Mouse (Mus musculus) embryo, embryonic 11.5 days (tissue): ENCODE measurements at regions not wholly inside any gene's neighbourhood (a gene's known extent, or its start where the extent isn't known, plus 50 kb on each side); places are given as distances from the start of the nearest gene placed in this dataset.

Experiments used
- DNase-seq: peaks from one replicate; pipeline ENCODE4 v3.0.0-alpha.2; 2012; ENCODE audit warnings: low read depth, low spot score

DNA sequence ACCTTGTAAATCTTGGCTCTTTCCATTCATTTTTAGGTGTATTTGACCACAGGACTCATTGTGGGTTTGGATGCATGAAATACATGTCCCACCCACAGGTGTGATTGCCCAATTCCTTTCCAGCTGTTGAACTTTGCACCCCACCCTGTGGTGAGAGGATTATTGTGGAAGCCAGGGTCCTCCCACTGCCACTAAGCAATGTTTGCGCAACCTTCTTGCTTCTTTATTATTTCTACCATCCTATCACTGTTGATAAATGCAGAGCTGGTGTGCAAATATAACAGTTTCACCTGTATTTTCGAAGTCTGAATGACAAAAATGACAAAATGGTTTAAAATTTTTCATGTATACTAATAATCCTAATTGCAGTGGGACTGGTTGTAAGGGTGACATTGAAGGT is 315.9 kb upstream of the Vwc2 start:
- no peak for DNase-seq

DNA sequence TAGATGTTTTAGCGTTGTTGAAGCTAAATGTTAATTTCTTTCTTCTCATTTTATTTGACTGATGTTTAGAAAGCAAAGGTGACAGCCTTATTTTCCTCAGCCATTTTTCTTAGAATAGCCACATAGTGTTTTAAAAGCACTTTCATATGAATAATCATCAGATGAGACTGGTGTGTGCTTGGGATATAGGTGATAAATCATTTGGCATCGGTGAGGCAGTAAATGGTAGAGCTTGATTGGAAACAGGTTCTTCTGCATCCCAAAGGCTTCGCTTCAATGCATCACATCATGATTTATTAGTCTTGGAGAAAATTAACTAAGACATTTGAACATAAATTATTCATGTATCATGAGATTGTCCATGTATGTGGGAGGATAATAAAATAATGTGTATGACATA is 273.8 kb upstream of the Vwc2 start:
- no peak for DNase-seq

DNA sequence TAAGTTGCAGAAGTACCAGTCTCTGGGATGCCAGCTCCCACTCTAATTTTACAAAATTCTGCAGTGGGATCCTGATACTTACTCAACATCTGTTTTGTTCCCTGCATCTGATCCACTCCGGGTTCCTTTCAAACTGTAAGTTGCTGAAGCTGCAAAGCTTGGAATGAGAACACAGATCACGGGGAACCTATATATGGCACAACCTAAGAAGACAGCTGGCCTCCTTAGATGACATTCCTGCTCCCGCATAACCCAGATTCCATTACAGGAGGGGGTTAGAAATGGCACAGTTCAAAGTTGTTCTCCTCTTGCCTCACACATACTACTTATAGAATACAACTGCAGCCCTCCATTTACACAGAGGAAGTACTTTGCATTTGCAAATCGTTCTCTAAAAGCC is 272.9 kb upstream of the Vwc2 start:
- DNase-seq = no peak

DNA sequence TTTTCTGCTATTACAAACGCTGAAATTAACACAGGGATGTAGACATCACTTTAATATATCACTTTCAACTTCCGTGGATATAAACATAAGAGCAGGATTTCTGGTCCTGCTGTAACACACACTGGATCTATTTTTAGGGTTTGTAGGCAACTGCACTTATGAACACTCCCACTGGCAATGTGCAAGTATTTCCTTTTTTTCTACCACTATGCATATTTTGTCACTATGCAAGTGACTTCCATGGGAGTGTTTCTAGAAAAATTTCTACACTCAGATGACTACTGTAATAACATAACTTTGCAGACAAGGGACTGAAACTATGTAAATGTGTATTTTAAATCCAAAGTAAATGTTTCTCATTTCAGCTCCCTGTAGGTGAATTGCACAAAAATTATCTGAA is 241.8 kb upstream of the Vwc2 start:
- DNase-seq = no peak

DNA sequence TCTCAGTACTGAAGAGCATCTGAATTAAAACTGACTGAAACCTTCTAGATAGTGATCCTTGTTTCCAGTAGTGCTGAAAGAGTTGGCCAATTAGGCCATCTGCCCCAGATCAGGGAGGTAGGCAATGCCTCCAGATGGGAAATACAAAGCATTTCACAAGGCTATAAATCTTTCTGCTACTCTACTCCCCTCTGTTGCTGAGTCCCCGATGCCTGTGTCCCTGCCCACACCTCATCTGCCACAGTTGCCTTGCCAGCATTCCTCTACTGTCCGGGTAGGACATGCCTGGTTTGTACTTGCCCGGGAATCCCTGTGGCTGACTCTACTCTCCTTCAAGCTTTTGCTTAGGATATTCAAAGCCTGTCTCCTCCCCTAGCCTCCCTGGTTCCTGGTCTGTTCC is 220.7 kb upstream of the Vwc2 start:
- DNase-seq = peak; percentile 0

DNA sequence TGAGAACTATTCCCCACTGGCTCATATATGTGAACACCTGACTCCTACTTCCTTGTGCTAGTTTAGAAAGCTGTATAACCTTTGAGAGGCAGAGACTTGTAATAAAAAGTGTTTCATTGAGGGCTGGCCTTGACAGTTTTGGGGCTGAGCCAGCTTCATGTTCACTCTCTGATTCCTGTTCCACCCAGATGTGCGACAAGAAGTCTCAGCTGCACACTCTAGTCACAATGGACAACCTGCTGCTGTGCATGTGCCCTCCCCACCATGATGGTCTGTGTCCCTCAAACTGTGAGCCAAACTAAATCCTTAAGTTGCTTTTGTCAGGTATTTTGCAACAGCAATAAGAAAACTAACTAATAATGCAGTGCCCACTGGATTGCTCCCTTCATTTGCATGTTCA is 190.0 kb upstream of the Vwc2 start:
- no peak for DNase-seq

DNA sequence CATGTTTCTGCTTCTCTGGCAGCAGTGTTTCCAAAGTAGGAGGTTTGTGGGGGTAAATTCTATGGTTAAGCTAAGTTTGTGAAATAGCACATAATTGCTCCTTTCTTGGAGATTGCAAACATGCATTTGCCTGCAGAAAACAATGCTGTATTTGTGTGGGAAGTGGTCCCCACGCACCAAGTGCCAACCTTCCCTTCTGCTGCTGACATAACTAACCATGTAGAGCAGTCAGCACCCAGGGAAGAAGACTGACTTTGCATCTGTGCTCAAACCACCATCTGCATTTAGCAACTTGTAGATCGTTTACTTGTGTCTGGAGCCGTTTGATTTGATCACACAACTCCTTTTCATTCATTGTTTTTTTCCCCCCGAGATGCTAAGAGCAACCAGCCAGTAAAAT is 161.1 kb upstream of the Vwc2 start:
- no peak for DNase-seq
